Mouse (Mus musculus) small intestine, adult 2 months (tissue): ENCODE measurements at regions not wholly inside any gene's neighbourhood (a gene's known extent, or its start where the extent isn't known, plus 50 kb on each side); places are given as distances from the start of the nearest gene placed in this dataset.

Source experiments
- H3K27ac ChIP-seq: fragments of 200-500 bp; 2 replicates; pipeline ENCODE4 v1.5.1; 2012; ENCODE audit warnings: low read depth, low read length, control low read depth, inconsistent platforms; ENCODE audit not compliant: insufficient read depth
- H3K27me3 ChIP-seq: fragments of 200-500 bp; 2 replicates; pipeline ENCODE4 v1.6.1; 2012; ENCODE audit warnings: mild to moderate bottlenecking, moderate library complexity, low read length, inconsistent platforms; ENCODE audit not compliant: control insufficient read depth, insufficient read depth
- H3K36me3 ChIP-seq: fragments of 200-500 bp; 2 replicates; pipeline ENCODE4 v1.6.1; 2012; ENCODE audit warnings: mild to moderate bottlenecking, low read length, control low read depth, inconsistent platforms; ENCODE audit not compliant: control insufficient read depth, insufficient read depth
- H3K4me1 ChIP-seq: fragments of 200-500 bp; 2 replicates; pipeline ENCODE4 v1.6.1; 2012; ENCODE audit warnings: low read length, inconsistent platforms, mixed read lengths; ENCODE audit not compliant: control insufficient read depth, insufficient read depth, insufficient read length
- H3K4me3 ChIP-seq: fragments of 200-500 bp; 2 replicates; pipeline ENCODE4 v1.5.1; 2012; ENCODE audit warnings: low read depth, mild to moderate bottlenecking, control low read depth, inconsistent platforms, low read length, moderate library complexity
- CTCF ChIP-seq: fragments of 200-500 bp; IDR thresholded peaks from 2 replicates; pipeline ENCODE4 v1.5.1; 2012; ENCODE audit warnings: low read depth, mild to moderate bottlenecking, control low read depth, inconsistent platforms, low read length, moderate library complexity, mixed read lengths; ENCODE audit not compliant: insufficient replicate concordance, insufficient read length; ENCODE audit errors: extremely low read depth
- POLR2A ChIP-seq: fragments of 200-500 bp; IDR thresholded peaks from 2 replicates; pipeline ENCODE4 v1.6.1; 2012; ENCODE audit warnings: low read depth, mild to moderate bottlenecking, control low read depth, inconsistent platforms, low read length, moderate library complexity
- WGBS: fragments of 180-500 bp; shearing (Covaris S2); methylation state at CpG from one replicate; pipeline ENCODE4 v1.1.7; 2018; 5-methylcytosine and 5-hydroxymethylcytosine counted together

GRCm38 (mm10) chr5:118448884-118449515, 111.5 kb upstream of the Med13l start:
- H3K4me1 ChIP-seq: peaks cover 4% of the 10 kb centered on the region; the same call in 1 of the 2 replicates
- H3K36me3 ChIP-seq: no peaks in the 10 kb centered on the region
- no peaks in the 10 kb centered on the region for H3K27me3 ChIP-seq
- H3K4me3 ChIP-seq: no peak overlapping the region
- no peak for TF ChIP-seq POLR2A
- TF ChIP-seq CTCF: no peak
- no peak overlapping the region for H3K27ac ChIP-seq
- WGBS: 46% methylated on average over 4 of the region's 4 CpGs

DNA sequence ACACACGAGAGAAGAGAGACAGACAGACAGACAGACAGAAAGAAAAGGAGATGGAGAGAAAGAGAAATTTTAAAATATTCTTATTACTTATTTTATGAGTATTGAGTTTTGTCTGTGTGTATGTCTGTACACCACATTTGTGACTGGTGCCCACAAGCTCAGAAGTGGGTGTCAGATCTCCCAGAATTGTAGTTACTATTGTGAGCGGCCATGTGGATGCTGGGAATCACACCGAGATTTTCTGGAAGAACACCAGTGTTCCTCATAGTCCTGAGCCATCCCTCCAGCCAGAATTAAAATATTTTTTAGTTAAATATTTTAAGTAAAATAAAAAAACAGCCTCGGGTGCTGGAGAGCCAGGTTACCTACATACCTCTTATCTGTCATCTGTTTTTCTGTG, 110.6 kb upstream of the Med13l start:
- no peaks in the 10 kb centered on the region for H3K27me3 ChIP-seq
- no peak for TF ChIP-seq CTCF
- no peak for TF ChIP-seq POLR2A
- no peak overlapping the region for H3K4me3 ChIP-seq
- H3K27ac ChIP-seq: no peak overlapping the region
- 83% methylated on average over 4 of the region's 4 CpGs for WGBS
- no peaks in the 10 kb centered on the region for H3K36me3 ChIP-seq
- H3K4me1 ChIP-seq: peaks cover 5% of the 10 kb centered on the region; the same call in 1 of the 2 replicates

- WGBS: 31% methylated on average over 2 of the region's 2 CpGs
Observed at GRCm38 (mm10) chr5:118452052-118452451, 108.4 kb upstream of the Med13l start.

DNA sequence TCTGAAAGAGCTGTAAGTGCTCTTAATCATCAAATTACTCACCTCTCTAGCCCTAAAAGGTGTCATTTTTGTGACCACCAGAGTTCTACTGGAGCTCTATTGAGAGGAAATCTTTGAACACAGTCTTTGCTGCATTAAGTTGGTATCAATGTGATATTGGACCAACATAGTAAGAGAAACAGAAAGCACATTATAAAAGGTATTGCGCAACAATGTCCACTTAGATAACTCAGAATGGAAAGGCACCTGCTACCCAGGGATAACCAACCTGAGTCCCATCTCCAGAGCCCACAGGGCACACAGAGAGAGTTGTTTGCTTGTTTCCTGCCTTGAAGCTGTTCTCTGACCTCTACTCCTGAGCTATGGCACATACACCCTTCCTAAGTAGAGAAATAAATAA, 106.4 kb upstream of the Med13l start:
- Histone ChIP-seq H3K4me1 (peaks cover 8% of the 10 kb centered on the region; the same call in 1 of the 2 replicates), H3K27ac (no peak overlapping the region), H3K4me3 (no peak overlapping the region), H3K36me3 (no peaks in the 10 kb centered on the region), H3K27me3 (no peaks in the 10 kb centered on the region)
- no peak for TF ChIP-seq POLR2A
- no peak for TF ChIP-seq CTCF
- WGBS: 50% methylated on average over 1 of the region's 1 CpGs

More at GRCm38 (mm10) chr5:118452052-118452451, 108.4 kb upstream of the Med13l start:
- Histone ChIP-seq H3K36me3 (no peaks in the 10 kb centered on the region), H3K4me1 (peaks cover 5% of the 10 kb centered on the region; the same call in 1 of the 2 replicates), H3K27ac (no peak overlapping the region), H3K4me3 (no peak overlapping the region), H3K27me3 (no peaks in the 10 kb centered on the region)
- TF ChIP-seq CTCF: no peak
- TF ChIP-seq POLR2A: no peak

DNA sequence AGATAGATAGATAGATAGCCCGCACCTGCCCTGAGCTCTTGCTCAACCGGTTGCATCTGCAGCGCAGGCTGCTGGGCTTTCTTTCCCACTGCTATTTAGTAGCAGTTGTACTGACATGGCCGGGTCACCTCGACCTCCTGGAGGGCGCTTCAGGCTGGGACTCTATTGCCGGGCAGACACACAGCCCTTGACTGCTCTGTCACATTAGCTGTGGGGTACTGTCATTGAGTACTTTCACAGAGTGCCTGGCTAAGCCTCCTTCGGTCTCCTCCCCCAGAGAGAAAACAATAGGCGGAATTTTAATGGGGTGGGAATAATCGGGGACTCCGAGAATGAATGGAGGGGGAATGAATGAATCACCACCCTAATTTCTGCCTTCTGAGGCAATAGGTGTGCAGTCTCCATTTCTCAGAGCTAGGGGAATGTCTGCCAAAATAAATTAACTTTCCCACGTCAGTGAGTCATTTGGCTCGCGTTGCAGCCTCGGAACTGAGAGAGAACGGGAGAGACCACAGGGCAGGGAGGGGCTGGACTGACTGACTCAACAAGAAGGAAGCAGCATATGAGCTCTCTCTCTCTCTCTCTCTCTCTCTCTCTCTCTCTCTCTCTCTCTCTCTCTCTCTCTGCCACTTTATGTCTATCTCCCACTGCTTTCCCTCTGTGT, 101.6 kb upstream of the Med13l start:
- WGBS: 13% methylated on average over 16 of the region's 16 CpGs
- H3K4me3 ChIP-seq: peak overlapping the region; percentile 44
- no peak for TF ChIP-seq CTCF
- TF ChIP-seq POLR2A: no peak

GRCm38 (mm10) chr5:118459391-118459792, 101.1 kb upstream of the Med13l start:
- Histone ChIP-seq H3K36me3 (no peaks in the 10 kb centered on the region), H3K27ac (no peak overlapping the region)

More for the DNA sequence above, 101.6 kb upstream of the Med13l start:
- no peaks in the 10 kb centered on the region for H3K36me3 ChIP-seq
- peaks cover 9% of the 10 kb centered on the region for H3K4me1 ChIP-seq
- H3K27ac ChIP-seq: no peak overlapping the region
- H3K27me3 ChIP-seq: no peaks in the 10 kb centered on the region

DNA sequence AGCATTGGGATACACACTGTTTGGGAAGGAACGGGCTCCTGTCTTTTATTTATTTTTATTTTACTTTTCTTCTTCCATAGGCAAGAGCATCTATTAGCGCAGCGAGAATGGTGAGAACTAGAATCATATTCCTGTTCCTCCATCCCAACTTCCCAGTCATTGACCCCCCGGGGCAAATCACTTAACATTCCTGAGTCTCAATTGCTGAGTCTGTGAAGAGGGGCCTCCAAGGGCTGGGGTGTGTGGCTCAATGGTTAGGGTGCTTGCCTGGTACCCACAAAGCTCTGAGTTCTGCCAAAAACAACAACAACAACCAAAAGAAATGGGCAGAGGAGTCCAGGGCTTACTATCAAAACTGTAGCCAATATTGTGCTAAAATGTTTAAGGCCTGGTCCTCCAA, 98.5 kb upstream of the Med13l start:
- no peaks in the 10 kb centered on the region for H3K27me3 ChIP-seq
- peaks cover 18% of the 10 kb centered on the region for H3K4me1 ChIP-seq
- no peaks in the 10 kb centered on the region for H3K36me3 ChIP-seq
- no peak overlapping the region for H3K27ac ChIP-seq
- 85% methylated on average over 4 of the region's 4 CpGs for WGBS
- TF ChIP-seq POLR2A (no peak), CTCF (no peak)
- H3K4me3 ChIP-seq: no peak overlapping the region

More at GRCm38 (mm10) chr5:118459391-118459792, 101.1 kb upstream of the Med13l start:
- Histone ChIP-seq H3K4me3 (peak overlapping the region; percentile 44), H3K4me1 (peaks cover 9% of the 10 kb centered on the region), H3K27me3 (no peaks in the 10 kb centered on the region)
- 4% methylated on average over 12 of the region's 12 CpGs for WGBS
- no peak for TF ChIP-seq POLR2A
- TF ChIP-seq CTCF: no peak
